Mouse (Mus musculus): ENCODE results near the gene Cd151. TPM values are rescaled to one million over a fixed set of nuclear protein-coding genes. Genes with fewer than 3 reads are reported as not detected.

Cd151 gene
- polyA plus RNA-seq, 1 experiment from 2014 or later = 49.6 TPM

- no peaks in the 10 kb centered on the region for H3K27me3 ChIP-seq (replicated peaks; ENCODE audit: insufficient read depth, low read length)
- no peaks in the 10 kb centered on the region for H3K4me1 ChIP-seq (ENCODE audit: insufficient read depth, low read depth, low read length)
- no peak overlapping the region for H3K27ac ChIP-seq (ENCODE audit: low read length)
- WGBS = 66% methylated on average over 2 of the region's 2 CpGs
- H3K9ac ChIP-seq (replicated peaks; ENCODE audit: low read depth) = no peak overlapping the region
- H3K4me3 ChIP-seq (ENCODE audit: low read depth, low read length) = no peak overlapping the region
- H3K4me2 ChIP-seq (replicated peaks; ENCODE audit: low read depth, low read length) = no peak overlapping the region
- TF ChIP-seq CTCF (IDR thresholded peaks at IDR 0.05) (peak; percentile 53), EP300 (IDR thresholded peaks at IDR 0.05) (no peak)
- no peaks in the 10 kb centered on the region; the same call in 1 of the 2 replicates for H3K36me3 ChIP-seq (ENCODE audit: insufficient read depth, low read length)
- no peak for ATAC-seq
- no peaks in the 10 kb centered on the region for H3K9me3 ChIP-seq (ENCODE audit: low read length)
- DNase-seq (ENCODE audit: low spot score) = no peak
Observed at GRCm38 (mm10) chr7:141491151-141491550, 24.0 kb downstream of the Cd151 start.

- Histone ChIP-seq H3K27ac (ENCODE audit: low read length) (no peak overlapping the region), H3K9me3 (ENCODE audit: low read length) (no peaks in the 10 kb centered on the region), H3K9ac (replicated peaks; ENCODE audit: low read depth) (no peak overlapping the region), H3K27me3 (replicated peaks; ENCODE audit: insufficient read depth, low read length) (no peaks in the 10 kb centered on the region), H3K36me3 (ENCODE audit: insufficient read depth, low read length) (no peaks in the 10 kb centered on the region; the same call in 1 of the 2 replicates), H3K4me1 (ENCODE audit: insufficient read depth, low read depth, low read length) (no peaks in the 10 kb centered on the region), H3K4me3 (ENCODE audit: low read depth, low read length) (no peak overlapping the region), H3K4me2 (replicated peaks; ENCODE audit: low read depth, low read length) (no peak overlapping the region)
- DNase-seq (ENCODE audit: low spot score) = no peak
- ATAC-seq = no peak
- 81% methylated on average over 5 of the region's 5 CpGs for WGBS
- no peak for TF ChIP-seq EP300 (IDR thresholded peaks at IDR 0.05)
- no peak for TF ChIP-seq CTCF (IDR thresholded peaks at IDR 0.05)
Observed at GRCm38 (mm10) chr7:141492738-141493137, 25.5 kb downstream of the Cd151 start.

- H3K9ac ChIP-seq (replicated peaks; ENCODE audit: low read depth) = no peak overlapping the region
- 65% methylated on average over 1 of the region's 1 CpGs for WGBS
- H3K9me3 ChIP-seq (ENCODE audit: low read length) = no peaks in the 10 kb centered on the region
- no peak overlapping the region for H3K4me3 ChIP-seq (ENCODE audit: low read depth, low read length)
- no peak for TF ChIP-seq CTCF (IDR thresholded peaks at IDR 0.05)
- TF ChIP-seq EP300 (IDR thresholded peaks at IDR 0.05) = no peak
- DNase-seq (ENCODE audit: low spot score) = no peak
- no peak overlapping the region for H3K4me2 ChIP-seq (replicated peaks; ENCODE audit: low read depth, low read length)
- H3K4me1 ChIP-seq (ENCODE audit: insufficient read depth, low read depth, low read length) = no peaks in the 10 kb centered on the region
- ATAC-seq = no peak
- no peaks in the 10 kb centered on the region; the same call in 1 of the 2 replicates for H3K36me3 ChIP-seq (ENCODE audit: insufficient read depth, low read length)
- H3K27ac ChIP-seq (ENCODE audit: low read length) = no peak overlapping the region
- no peaks in the 10 kb centered on the region for H3K27me3 ChIP-seq (replicated peaks; ENCODE audit: insufficient read depth, low read length)
Observed at GRCm38 (mm10) chr7:141493729-141494128, 26.5 kb downstream of the Cd151 start.

GRCm38 (mm10) chr7:141495379-141495778 lies 28.2 kb downstream of the Cd151 start:
- TF ChIP-seq EP300 (IDR thresholded peaks at IDR 0.05) = no peak
- no peak for TF ChIP-seq CTCF (IDR thresholded peaks at IDR 0.05)
- WGBS = 83% methylated on average over 2 of the region's 2 CpGs
- no peaks in the 10 kb centered on the region for H3K9me3 ChIP-seq (ENCODE audit: low read length)

GRCm38 (mm10) chr7:141495940-141496339 lies 28.7 kb downstream of the Cd151 start:
- Histone ChIP-seq H3K27me3 (replicated peaks; ENCODE audit: insufficient read depth, low read length) (no peaks in the 10 kb centered on the region), H3K27ac (ENCODE audit: low read length) (no peak overlapping the region), H3K4me1 (ENCODE audit: insufficient read depth, low read depth, low read length) (no peaks in the 10 kb centered on the region), H3K36me3 (ENCODE audit: insufficient read depth, low read length) (no peaks in the 10 kb centered on the region; the same call in 1 of the 2 replicates), H3K9ac (replicated peaks; ENCODE audit: low read depth) (no peak overlapping the region), H3K4me3 (ENCODE audit: low read depth, low read length) (no peak overlapping the region), H3K4me2 (replicated peaks; ENCODE audit: low read depth, low read length) (no peak overlapping the region), H3K9me3 (ENCODE audit: low read length) (no peaks in the 10 kb centered on the region)
- TF ChIP-seq EP300 (IDR thresholded peaks at IDR 0.05) (no peak), CTCF (IDR thresholded peaks at IDR 0.05) (no peak)
- DNase-seq (ENCODE audit: low spot score) = no peak
- 76% methylated on average over 4 of the region's 4 CpGs for WGBS
- no peak for ATAC-seq

More at GRCm38 (mm10) chr7:141495379-141495778, 28.2 kb downstream of the Cd151 start:
- Histone ChIP-seq H3K27me3 (replicated peaks; ENCODE audit: insufficient read depth, low read length) (no peaks in the 10 kb centered on the region), H3K4me3 (ENCODE audit: low read depth, low read length) (no peak overlapping the region), H3K36me3 (ENCODE audit: insufficient read depth, low read length) (no peaks in the 10 kb centered on the region; the same call in 1 of the 2 replicates), H3K4me2 (replicated peaks; ENCODE audit: low read depth, low read length) (no peak overlapping the region), H3K9ac (replicated peaks; ENCODE audit: low read depth) (no peak overlapping the region), H3K27ac (ENCODE audit: low read length) (no peak overlapping the region), H3K4me1 (ENCODE audit: insufficient read depth, low read depth, low read length) (no peaks in the 10 kb centered on the region)
- ATAC-seq (no peak), DNase-seq (ENCODE audit: low spot score) (no peak)

- DNase-seq (ENCODE audit: low spot score) = no peak
- Histone ChIP-seq H3K9ac (replicated peaks; ENCODE audit: low read depth) (no peak overlapping the region), H3K9me3 (ENCODE audit: low read length) (no peaks in the 10 kb centered on the region), H3K36me3 (ENCODE audit: insufficient read depth, low read length) (no peaks in the 10 kb centered on the region; the same call in 1 of the 2 replicates), H3K27me3 (replicated peaks; ENCODE audit: insufficient read depth, low read length) (no peaks in the 10 kb centered on the region), H3K27ac (ENCODE audit: low read length) (no peak overlapping the region), H3K4me3 (ENCODE audit: low read depth, low read length) (no peak overlapping the region), H3K4me1 (ENCODE audit: insufficient read depth, low read depth, low read length) (no peaks in the 10 kb centered on the region), H3K4me2 (replicated peaks; ENCODE audit: low read depth, low read length) (no peak overlapping the region)
- no peak for TF ChIP-seq CTCF (IDR thresholded peaks at IDR 0.05)
- TF ChIP-seq EP300 (IDR thresholded peaks at IDR 0.05) = no peak
- ATAC-seq = no peak
- 92% methylated on average over 3 of the region's 3 CpGs for WGBS
Observed at GRCm38 (mm10) chr7:141497600-141497999, 30.4 kb downstream of the Cd151 start.

Data from lung, postnatal 0 days (tissue).